Mouse (Mus musculus) bone marrow, adult 2 months (tissue): Measurements from ENCODE around the gene Dirc2.

Experiments used
- CTCF ChIP-seq: fragments of 200-500 bp; IDR thresholded peaks from 2 replicates; pipeline ENCODE4 v1.5.1; 2011; ENCODE audit warnings: low read length, control low read depth; ENCODE audit not compliant: control insufficient read depth, insufficient read depth
- POLR2A ChIP-seq: fragments of 200-500 bp; IDR thresholded peaks from 2 replicates; pipeline ENCODE4 v1.6.1; 2011; ENCODE audit warnings: low read depth, mild to moderate bottlenecking, control low read depth, low read length, borderline replicate concordance; ENCODE audit not compliant: control insufficient read depth

- TF ChIP-seq CTCF (no peak), POLR2A (no peak)
Observed at GRCm38 (mm10) chr16:35781096-35781495, 11.9 kb upstream of the Dirc2 start.
